Mouse (Mus musculus) neural tube, embryonic 14.5 days (tissue): ENCODE measurements around the gene Khnyn. TPM values are rescaled to one million over a fixed set of nuclear protein-coding genes. Genes with fewer than 3 reads are reported as not detected.
A peak's percentile ranks its signal among the peaks of the same experiment; 100 is the strongest.

Experiments
- ATAC-seq: fragments of 200-750 bp; cut with Nextera tagmentation; 2 replicates; pipeline ENCODE4 v1.8.0; 2017; ENCODE audit warnings: low read depth, mild to moderate bottlenecking, moderate TSS enrichment, moderate library complexity
- H3K27ac ChIP-seq: fragments of 300-500 bp; sonication (generic); 2 replicates; pipeline ENCODE4 v1.5.1; 2014; ENCODE audit warnings: low read depth, mild to moderate bottlenecking, control low read depth, low read length, moderate library complexity, mixed read lengths
- H3K27me3 ChIP-seq: fragments of 300-500 bp; sonication (generic); 2 replicates; pipeline ENCODE4 v1.6.1; 2014; ENCODE audit warnings: low read length; ENCODE audit not compliant: control insufficient read depth, insufficient read depth
- H3K36me3 ChIP-seq: fragments of 300-500 bp; sonication (generic); 2 replicates; pipeline ENCODE4 v1.6.1; 2014; ENCODE audit warnings: low read length, mixed read lengths; ENCODE audit not compliant: control insufficient read depth, insufficient read depth
- H3K4me1 ChIP-seq: fragments of 300-500 bp; sonication (generic); 2 replicates; pipeline ENCODE4 v1.6.1; 2014; ENCODE audit warnings: low read length; ENCODE audit not compliant: control insufficient read depth, insufficient read depth
- H3K4me2 ChIP-seq: fragments of 300-500 bp; sonication (generic); 2 replicates; pipeline ENCODE4 v1.6.1; 2014; ENCODE audit warnings: mild to moderate bottlenecking, low read depth, low read length, control low read depth
- H3K4me3 ChIP-seq: fragments of 300-500 bp; sonication (generic); 2 replicates; pipeline ENCODE4 v1.5.1; 2014; ENCODE audit warnings: low read depth, low read length, control low read depth, mixed read lengths
- H3K9ac ChIP-seq: fragments of 300-500 bp; sonication (generic); replicated peaks from 2 replicates; pipeline ENCODE4 v1.6.1; 2014; ENCODE audit warnings: low read depth, mild to moderate bottlenecking, control low read depth, low read length, mixed read lengths
- H3K9me3 ChIP-seq: fragments of 300-500 bp; sonication (generic); 2 replicates; pipeline ENCODE4 v1.6.1; 2016; ENCODE audit warnings: low read length; ENCODE audit not compliant: control insufficient read depth
- WGBS: fragments of 180-500 bp; shearing (Covaris S2); extraction: QIAGEN DNeasy Blood & Tissue Kit; methylation state at CpG from one replicate; pipeline ENCODE4 v1.1.7; 2014; 5-methylcytosine and 5-hydroxymethylcytosine counted together
- polyA plus RNA-seq: library from polyadenylated mRNA; unstranded; fragments of >200 nt; fragmentation: Nextera tagmentation; extraction: Ambion mirVana; gene quantifications from 2 replicates; pipeline ENCODE4 v1.2.1, GENCODE M21; 2014

Gene Khnyn
- polyA plus RNA-seq, 1 experiment from 2014 or later: 5.9 TPM

DNA sequence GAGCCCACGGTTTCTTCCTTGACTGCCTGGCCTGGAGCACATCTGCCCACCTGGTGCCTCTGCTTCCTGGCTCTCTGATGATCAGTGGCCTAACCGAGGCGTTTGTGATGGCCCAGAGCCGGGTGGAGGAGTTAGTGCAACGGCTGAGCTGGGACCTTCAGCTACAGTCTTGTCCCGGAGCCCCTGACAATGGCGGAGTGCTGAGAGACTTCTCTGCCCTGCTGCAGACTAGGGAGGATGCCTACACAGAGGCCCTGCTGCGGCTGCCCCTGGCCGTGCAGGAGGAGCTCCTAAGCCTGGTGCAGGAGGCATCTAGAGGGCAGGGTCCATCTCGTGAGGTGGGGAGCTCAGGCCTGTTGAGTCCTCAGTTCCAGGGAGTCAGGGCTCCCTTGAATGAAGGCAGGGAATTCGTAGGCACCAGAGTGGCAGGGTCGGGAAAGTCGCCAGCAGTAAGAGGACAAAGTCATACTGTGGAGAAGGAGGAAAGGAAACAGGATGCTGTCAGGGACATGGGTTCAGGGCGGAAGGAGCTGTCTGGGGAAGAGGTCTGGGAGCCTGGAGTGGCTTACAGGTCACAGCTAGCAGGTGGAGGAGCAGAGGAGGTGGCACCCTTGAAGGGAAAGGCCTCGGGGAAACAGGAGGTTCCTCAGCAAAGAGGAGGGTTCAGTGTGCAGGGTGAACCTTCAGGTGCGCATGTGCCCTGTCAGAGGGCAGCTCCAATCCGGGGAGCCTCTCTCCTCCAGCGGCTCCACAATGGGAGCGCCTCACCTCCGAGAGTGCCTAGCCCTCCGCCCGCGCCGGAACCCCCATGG is 2.0 kb downstream of the Khnyn start:
- H3K4me2 ChIP-seq: no peak overlapping the region
- WGBS: 88% methylated on average over 24 of the region's 24 CpGs
- H3K4me1 ChIP-seq: peaks cover 13% of the 10 kb centered on the region
- no peak overlapping the region for H3K4me3 ChIP-seq
- H3K36me3 ChIP-seq: peaks cover 11% of the 10 kb centered on the region; the same call in 1 of the 2 replicates
- no peak overlapping the region for H3K27ac ChIP-seq
- no peaks in the 10 kb centered on the region for H3K27me3 ChIP-seq
- H3K9ac ChIP-seq: no peak overlapping the region
- no peak for ATAC-seq
- no peaks in the 10 kb centered on the region for H3K9me3 ChIP-seq

DNA sequence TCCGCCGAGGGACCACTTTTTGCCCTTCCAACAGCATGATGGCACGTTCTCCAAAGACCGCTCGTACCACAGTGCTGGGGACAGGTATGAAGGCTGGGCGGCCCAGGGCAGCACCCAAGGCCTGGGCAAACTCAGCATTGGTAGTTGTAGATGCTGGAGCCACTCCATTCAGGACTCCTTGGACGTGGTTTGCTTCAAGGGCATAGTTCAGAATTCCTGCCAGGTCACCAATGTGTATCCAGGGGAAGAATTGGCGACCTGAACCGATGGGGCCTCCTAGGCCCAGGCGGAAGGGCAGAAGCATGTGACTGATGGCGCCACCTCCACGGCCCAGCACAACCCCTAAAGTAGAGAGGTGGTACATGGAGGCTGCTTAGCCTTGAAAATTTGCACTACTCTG is 12.9 kb downstream of the Khnyn start:
- H3K4me2 ChIP-seq: no peak overlapping the region
- peaks cover 22% of the 10 kb centered on the region for H3K36me3 ChIP-seq
- H3K9me3 ChIP-seq: no peaks in the 10 kb centered on the region
- H3K4me3 ChIP-seq: no peak overlapping the region
- H3K4me1 ChIP-seq: peaks cover 12% of the 10 kb centered on the region
- H3K27ac ChIP-seq: no peak overlapping the region
- no peak for ATAC-seq
- no peaks in the 10 kb centered on the region for H3K27me3 ChIP-seq
- WGBS: 96% methylated on average over 12 of the region's 12 CpGs
- no peak overlapping the region for H3K9ac ChIP-seq

- H3K27ac ChIP-seq: no peak overlapping the region
- peaks cover 20% of the 10 kb centered on the region for H3K36me3 ChIP-seq
- WGBS: 90% methylated on average over 7 of the region's 7 CpGs
- H3K9ac ChIP-seq: no peak overlapping the region
- no peaks in the 10 kb centered on the region for H3K9me3 ChIP-seq
- 0 out of 2 replicates have a peak overlapping the region, but pooled peaks have one; percentile 46 for H3K4me3 ChIP-seq
- peaks cover 12% of the 10 kb centered on the region for H3K4me1 ChIP-seq
- no peaks in the 10 kb centered on the region for H3K27me3 ChIP-seq
- no peak for ATAC-seq
- peak overlapping the region; percentile 76; the same call in 1 of the 2 replicates for H3K4me2 ChIP-seq
Measured at GRCm38 (mm10) chr14:55898947-55899346, 14.2 kb downstream of the Khnyn start.

DNA sequence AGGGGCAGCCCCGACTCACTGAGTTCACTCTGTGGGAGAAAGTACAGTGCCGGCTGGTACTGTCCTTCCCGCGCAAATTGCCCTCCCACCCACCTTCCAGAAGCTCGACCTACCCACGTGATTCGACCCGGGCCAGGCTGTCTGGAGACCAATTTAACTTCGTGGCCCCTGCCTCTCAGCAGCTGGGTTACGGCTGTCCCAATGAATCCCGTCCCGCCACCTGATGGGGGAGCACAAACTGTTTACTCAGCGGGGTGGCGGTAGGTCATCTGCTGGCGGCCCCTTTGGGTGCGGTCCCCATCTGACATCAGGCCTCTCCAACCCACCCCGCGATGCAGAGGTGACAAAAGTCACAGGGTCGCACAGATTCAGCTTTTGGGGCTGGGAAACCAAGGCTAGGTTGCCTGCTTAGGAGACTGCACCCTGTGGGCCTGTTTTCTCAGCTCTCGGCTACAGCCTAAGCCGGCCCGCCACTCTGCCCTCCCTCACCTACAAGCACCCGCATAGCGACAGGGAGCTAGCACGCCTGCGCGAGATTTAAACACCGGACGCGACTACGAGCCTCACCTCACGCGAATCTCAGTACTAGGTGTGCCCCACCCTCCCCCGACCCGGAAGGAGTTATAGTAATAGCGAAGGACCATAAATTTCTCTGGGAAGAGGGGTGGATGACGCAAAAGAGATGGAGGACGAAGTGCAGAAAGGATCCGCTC is 15.1 kb downstream of the Khnyn start, which contains the start of gene Sdr39u1:
Gene Sdr39u1 (minus strand): TSS at position 593 of the 713 bp plus-strand sequence.
- peaks cover 12% of the 10 kb centered on the region for H3K4me1 ChIP-seq
- H3K27ac ChIP-seq: peak within 1 kb of the TSS; percentile 88
- H3K9me3 ChIP-seq: no peaks in the 10 kb centered on the region
- peak; percentile 96 for ATAC-seq
- peak within 1 kb of the TSS; percentile 66 for H3K9ac ChIP-seq
- H3K36me3 ChIP-seq: peaks cover 13% of the 10 kb centered on the region
- WGBS: 2% methylated on average over 39 of the region's 39 CpGs
- H3K4me2 ChIP-seq: peak within 1 kb of the TSS; percentile 76
- H3K27me3 ChIP-seq: no peaks in the 10 kb centered on the region
- peak within 1 kb of the TSS; percentile 46 for H3K4me3 ChIP-seq

- Histone ChIP-seq H3K9ac (peak overlapping the region; percentile 66), H3K9me3 (no peaks in the 10 kb centered on the region), H3K27me3 (no peaks in the 10 kb centered on the region), H3K4me1 (peaks cover 12% of the 10 kb centered on the region), H3K27ac (peak overlapping the region; percentile 88), H3K4me2 (peak overlapping the region; percentile 76), H3K36me3 (peaks cover 13% of the 10 kb centered on the region), H3K4me3 (peak overlapping the region; percentile 46)
- 6% methylated on average over 12 of the region's 12 CpGs for WGBS
- peak; percentile 62 for ATAC-seq
Measured at GRCm38 (mm10) chr14:55900414-55900755, 15.6 kb downstream of the Khnyn start.

- no peaks in the 10 kb centered on the region for H3K36me3 ChIP-seq
- H3K9ac ChIP-seq: no peak overlapping the region
- no peak overlapping the region for H3K4me2 ChIP-seq
- H3K4me3 ChIP-seq: no peak overlapping the region
- H3K27ac ChIP-seq: no peak overlapping the region
- peaks cover 6% of the 10 kb centered on the region; the same call in 1 of the 2 replicates for H3K4me1 ChIP-seq
- H3K9me3 ChIP-seq: no peaks in the 10 kb centered on the region
- whole genome bisulfite sequencing: 52% methylated on average over 1 of the region's 1 CpGs
- no peaks in the 10 kb centered on the region for H3K27me3 ChIP-seq
- no peak for ATAC-seq
Measured at GRCm38 (mm10) chr14:55905518-55905917, 20.8 kb downstream of the Khnyn start.

DNA sequence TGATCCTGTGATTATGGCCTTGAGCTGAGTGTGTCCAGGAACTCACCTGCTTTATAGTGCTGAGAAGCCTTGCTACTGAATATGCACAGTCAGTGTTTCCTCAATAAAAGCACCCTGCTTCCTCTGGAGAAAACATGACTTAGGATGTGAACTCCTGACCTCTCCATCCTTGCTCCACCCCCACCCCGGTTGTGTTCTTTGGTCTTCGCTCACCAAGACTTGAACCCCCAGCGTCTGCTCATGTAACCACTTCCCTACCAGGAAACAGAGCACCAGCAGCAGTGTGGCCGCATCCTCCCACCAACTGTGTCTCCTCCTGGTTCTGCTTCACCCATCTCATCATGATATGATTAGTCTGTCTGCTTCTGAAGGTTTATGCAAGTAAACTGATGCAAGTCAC is 28.7 kb downstream of the Khnyn start:
- Histone ChIP-seq H3K4me2 (no peak overlapping the region), H3K27me3 (no peaks in the 10 kb centered on the region), H3K36me3 (no peaks in the 10 kb centered on the region), H3K4me1 (no peaks in the 10 kb centered on the region), H3K4me3 (no peak overlapping the region), H3K9me3 (no peaks in the 10 kb centered on the region), H3K9ac (no peak overlapping the region), H3K27ac (no peak overlapping the region)
- 56% methylated on average over 4 of the region's 4 CpGs for WGBS
- no peak for ATAC-seq

GRCm38 (mm10) chr14:55918240-55919082 is 33.7 kb downstream of the Khnyn start:
- Histone ChIP-seq H3K9ac (no peak overlapping the region; the same call in 1 of the 2 replicates), H3K27ac (no peak overlapping the region)

More at GRCm38 (mm10) chr14:55918240-55919082, 33.7 kb downstream of the Khnyn start:
- no peaks in the 10 kb centered on the region for H3K9me3 ChIP-seq
- 42% methylated on average over 14 of the region's 14 CpGs for WGBS
- H3K4me3 ChIP-seq: no peak overlapping the region
- no peaks in the 10 kb centered on the region for H3K27me3 ChIP-seq
- no peaks in the 10 kb centered on the region for H3K4me1 ChIP-seq
- peak; percentile 91 for ATAC-seq
- H3K4me2 ChIP-seq: peak overlapping the region; percentile 35; the same call in 1 of the 2 replicates
- no peaks in the 10 kb centered on the region for H3K36me3 ChIP-seq
